Mouse (Mus musculus): ENCODE data around the gene Cdc6.

DNA sequence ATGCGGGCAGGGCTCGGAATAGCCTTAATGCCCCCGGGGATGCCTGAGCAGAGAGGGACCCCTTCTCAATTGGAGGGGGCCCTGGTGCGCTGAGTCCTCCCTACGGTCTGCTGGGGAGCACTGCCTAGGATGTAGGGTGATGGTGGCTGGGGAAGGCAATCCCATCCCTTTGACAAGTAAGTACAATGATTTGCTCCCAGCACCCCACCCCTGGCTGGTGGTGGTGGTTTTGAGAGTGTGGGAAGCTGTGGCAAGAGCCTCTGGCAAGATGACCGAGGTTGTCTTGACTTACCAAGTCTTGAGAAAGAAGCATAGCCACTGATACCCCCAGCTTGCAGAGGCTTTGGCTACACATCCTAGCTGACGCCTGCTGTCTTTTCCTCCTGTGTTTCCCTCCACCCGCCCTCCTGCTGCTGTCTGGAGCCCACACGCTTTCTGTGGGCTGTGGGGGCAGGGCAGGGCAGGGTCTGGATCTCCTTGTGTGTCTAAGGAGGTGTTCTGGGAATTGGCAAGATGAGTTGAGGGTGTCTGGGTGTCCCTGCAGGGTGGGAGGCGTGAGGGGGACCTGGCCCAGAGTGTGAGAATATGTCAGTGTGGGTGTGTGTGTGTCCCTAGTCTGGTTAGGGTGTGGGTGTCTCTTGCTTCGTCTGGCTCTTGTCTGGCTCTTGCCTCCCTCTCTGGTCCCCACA is 32.5 kb downstream of the Cdc6 start:
- TF ChIP-seq CTCF (IDR thresholded peaks at IDR 0.05; ENCODE audit: extremely low read depth, insufficient read depth, insufficient read length, insufficient replicate concordance) (no peak), POLR2A (IDR thresholded peaks at IDR 0.05; ENCODE audit: low read depth, low read length) (no peak)
